Mouse (Mus musculus) brain, adult 10 weeks (tissue): ENCODE results near the gene Nrsn1. TPM values are rescaled to one million over a fixed set of nuclear protein-coding genes. Genes with fewer than 3 reads are reported as not detected.

ENCODE experiments used
- polyA plus RNA-seq: library from polyadenylated mRNA; stranded (reverse); fragments of 350-450 nt; fragmentation: Illumina TruSeq; extraction: RNeasy Lipid Tissue Mini Kit (QIAGEN cat#74804); gene quantifications from one replicate; pipeline ENCODE4 v1.2.3, GENCODE M21; 2015; ENCODE audit warnings: low read depth, low replicate concordance

Gene Nrsn1
- polyA plus RNA-seq, result 488 TPM

GRCm38 (mm10) chr13:25270402-25270801 is at the start of gene Nrsn1:
TSS of gene Nrsn1 (minus strand) at chr13:25270502.

Other genes with a start within 250 kb of the Nrsn1 start
- 13.9 TPM for gene Dcdc2a, start 214.5 kb downstream of the Nrsn1 start, polyA plus RNA-seq